Mouse (Mus musculus) stomach, postnatal 0 days (tissue): ENCODE measurements at regions not wholly inside any gene's neighbourhood (a gene's known extent, or its start where the extent isn't known, plus 50 kb on each side); places are given as distances from the start of the nearest gene placed in this dataset.

Experiments
- CTCF ChIP-seq: IDR thresholded peaks from 2 replicates; pipeline ENCODE4 v1.5.1; 2016; ENCODE audit warnings: antibody characterized with exemption, low read depth, mild to moderate bottlenecking, moderate library complexity
- EP300 ChIP-seq: optimal IDR thresholded peaks from 2 replicates; pipeline ENCODE3; 2016; ENCODE audit warnings: antibody characterized with exemption

DNA sequence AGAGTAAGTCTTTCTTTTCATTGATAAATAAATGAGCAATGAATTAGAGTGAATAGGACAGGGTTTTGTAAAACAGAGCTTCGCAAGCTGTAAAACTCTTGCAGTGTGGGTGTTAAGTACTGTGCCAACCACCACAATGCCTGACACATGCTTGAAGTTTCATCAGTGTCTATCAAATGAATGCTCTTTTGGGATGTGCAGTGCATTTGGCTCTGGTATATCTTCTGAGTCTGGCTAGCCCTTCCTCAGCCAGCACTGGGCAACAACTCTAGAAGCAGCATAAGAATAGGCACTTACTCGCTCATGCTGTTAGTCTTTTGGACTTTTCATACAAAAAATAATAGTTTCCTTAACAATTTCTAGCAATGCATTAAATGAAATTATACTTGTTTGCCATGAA, 370.9 kb downstream of the Hs3st1 start:
- no peak for TF ChIP-seq CTCF
- TF ChIP-seq EP300: no peak
